Mouse (Mus musculus): ENCODE measurements around the gene Rasa4.
"Not testable (repeated sequence)": the region's sequence is repeated elsewhere in the genome, so short reads cannot be mapped to it uniquely, and the experiment has no call there.

Rasa4 gene

GRCm38 (mm10) chr5:136083669-136084107 is at the start of gene Rasa4:
Gene Rasa4, plus strand, starts transcription at chr5:136083916.
- DNase-seq = peak; percentile 93

DNA sequence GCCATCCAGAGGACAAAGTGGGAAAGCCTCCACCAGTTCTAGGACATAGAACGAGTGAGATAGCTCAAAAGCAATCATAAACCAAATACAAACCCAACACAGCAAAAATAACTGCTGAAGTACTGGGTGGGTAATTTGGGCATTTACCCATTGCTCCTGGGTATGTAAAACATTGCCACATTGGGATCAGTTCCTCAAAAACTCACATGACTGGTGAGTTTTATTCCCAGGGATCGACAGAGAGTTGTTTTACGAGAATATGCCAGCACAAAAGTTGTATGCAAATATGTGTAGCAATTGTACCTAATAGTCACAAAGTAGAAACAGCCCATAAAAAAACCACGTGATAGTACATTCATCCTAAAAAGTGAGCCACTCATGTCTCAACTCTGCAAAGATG is 48.8 kb upstream of the Rasa4 start:
- DNase-seq = no peak

DNA sequence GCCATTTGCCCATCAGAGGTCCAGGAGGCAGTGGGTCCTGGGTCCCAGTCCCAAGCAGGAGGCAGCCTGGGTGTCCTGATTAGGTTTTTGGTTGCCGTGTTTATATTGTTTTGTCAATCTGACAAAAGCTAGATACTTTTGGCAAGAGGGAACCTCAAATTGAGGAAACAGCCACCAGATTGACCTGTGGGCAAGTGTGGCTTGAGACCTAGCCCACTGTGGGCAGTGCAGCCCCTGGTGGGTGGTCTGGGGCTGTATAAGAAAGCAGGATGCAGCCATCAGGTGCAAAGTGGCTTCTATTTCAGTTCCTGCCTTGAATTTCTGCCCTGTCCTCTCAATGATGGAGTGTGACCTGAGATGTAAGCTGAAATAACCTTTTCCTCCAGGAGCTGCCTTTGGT is 48.4 kb upstream of the Rasa4 start:
- no peak for DNase-seq

- DNase-seq = no peak
Observed at GRCm38 (mm10) chr5:136036667-136037066, 47.0 kb upstream of the Rasa4 start.

- no peak for DNase-seq
Observed at GRCm38 (mm10) chr5:136038258-136039214, 45.2 kb upstream of the Rasa4 start, which contains the start of gene Upk3b. Gene Upk3b, plus strand, starts transcription at chr5:136038496.

- DNase-seq = no peak
Observed at GRCm38 (mm10) chr5:136040210-136040609, 43.5 kb upstream of the Rasa4 start.

- DNase-seq = no peak
Observed at GRCm38 (mm10) chr5:136041260-136041659, 42.5 kb upstream of the Rasa4 start.

GRCm38 (mm10) chr5:136041666-136042065 is 42.0 kb upstream of the Rasa4 start:
- DNase-seq = no peak

GRCm38 (mm10) chr5:136044865-136045264 is 38.9 kb upstream of the Rasa4 start:
- no peak for DNase-seq

GRCm38 (mm10) chr5:136045408-136045807 is 38.3 kb upstream of the Rasa4 start:
- DNase-seq = no peak

DNA sequence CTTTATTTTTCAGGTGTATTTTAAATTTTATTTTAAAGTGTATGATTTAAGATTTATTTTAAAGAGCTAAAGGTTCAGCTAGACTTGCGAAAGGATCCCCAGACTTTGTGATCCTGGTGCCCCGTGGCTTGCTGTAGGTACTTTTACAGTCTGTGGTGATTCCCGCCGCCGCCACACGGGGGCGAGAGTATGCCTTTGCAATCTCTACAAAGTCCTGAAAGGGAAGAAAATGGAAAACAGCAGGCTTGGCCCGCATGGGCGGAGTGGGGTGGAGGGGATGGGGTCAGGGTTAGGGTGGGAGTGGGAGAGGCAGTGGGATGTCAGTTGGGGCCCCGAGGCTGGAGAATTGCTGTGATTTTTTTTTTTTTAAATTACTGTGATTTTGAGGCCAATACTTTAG is 37.7 kb upstream of the Rasa4 start:
- peak; percentile 78 for DNase-seq

DNA sequence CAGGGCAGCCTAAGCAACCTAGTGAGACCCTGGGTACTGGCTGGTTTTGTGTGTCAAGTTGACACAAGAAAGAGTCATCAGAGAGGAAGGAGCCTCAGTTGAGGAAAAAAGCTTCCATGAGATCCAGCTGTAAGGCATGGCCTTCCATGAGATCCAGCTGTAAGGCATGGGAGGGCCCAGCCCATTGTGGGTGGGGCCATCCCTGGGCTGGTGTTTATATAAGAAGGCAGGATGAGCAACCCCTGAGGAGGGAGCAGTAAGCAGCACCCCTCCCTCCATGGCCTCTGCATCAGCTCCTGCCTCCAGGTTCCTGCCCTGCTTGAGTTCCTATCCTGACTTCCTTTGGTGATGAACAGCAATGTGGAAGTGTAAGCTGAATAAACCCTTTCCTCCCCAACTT is 35.2 kb upstream of the Rasa4 start:
- not testable (repeated sequence) for DNase-seq

- no peak for DNase-seq
Observed at GRCm38 (mm10) chr5:136049926-136050325, 33.8 kb upstream of the Rasa4 start.

GRCm38 (mm10) chr5:136051231-136052085 is 32.3 kb upstream of the Rasa4 start:
- peak; percentile 89 for DNase-seq

GRCm38 (mm10) chr5:136052861-136053655 is 30.7 kb upstream of the Rasa4 start:
- peak; percentile 71 for DNase-seq

- no peak for DNase-seq
Observed at GRCm38 (mm10) chr5:136054301-136055077, 29.2 kb upstream of the Rasa4 start, which contains the start of gene Upk3bl. Gene Upk3bl, plus strand, starts transcription at chr5:136054492.

GRCm38 (mm10) chr5:136056062-136056461 is 27.7 kb upstream of the Rasa4 start:
- DNase-seq = no peak

GRCm38 (mm10) chr5:136057085-136057484 is 26.6 kb upstream of the Rasa4 start:
- no peak for DNase-seq

DNA sequence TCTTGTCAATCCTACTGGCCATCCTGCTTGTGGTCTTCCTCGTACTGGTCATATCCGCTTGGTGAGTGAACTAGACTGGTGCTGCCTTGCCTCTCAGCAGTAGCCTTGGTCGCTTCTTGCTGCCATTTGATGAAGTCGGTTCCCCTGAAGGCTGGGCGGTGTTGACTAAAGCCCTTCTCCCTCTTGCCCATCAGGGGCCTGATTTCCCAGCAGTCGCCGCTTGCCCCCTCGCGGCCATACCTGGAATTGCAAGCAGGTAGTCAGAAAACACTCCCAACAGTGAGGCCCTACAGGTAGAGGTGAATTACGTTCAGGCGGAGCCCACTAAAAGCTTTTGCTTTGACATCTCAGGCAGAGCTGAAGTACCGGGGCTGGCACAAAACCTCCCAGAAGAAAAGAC is 22.1 kb upstream of the Rasa4 start:
- DNase-seq = peak; percentile 68

- no peak for DNase-seq
Observed at GRCm38 (mm10) chr5:136063920-136064319, 19.8 kb upstream of the Rasa4 start.

GRCm38 (mm10) chr5:136066404-136067148 is 17.1 kb upstream of the Rasa4 start:
- not testable (repeated sequence) for DNase-seq
